Mouse (Mus musculus) megakaryocyte, embryonic 14.5 days (primary cell): Measurements from ENCODE around the gene Greb1.

ENCODE experiments used
- FLI1 ChIP-seq: IDR thresholded peaks from 2 replicates; pipeline ENCODE4 v1.6.1; 2012; ENCODE audit warnings: low read length, inconsistent platforms, mixed read lengths
- GATA1 ChIP-seq: IDR thresholded peaks from 3 replicates; pipeline ENCODE4 v1.6.1; 2012; ENCODE audit warnings: mixed read lengths, low read length, inconsistent platforms, borderline replicate concordance

DNA sequence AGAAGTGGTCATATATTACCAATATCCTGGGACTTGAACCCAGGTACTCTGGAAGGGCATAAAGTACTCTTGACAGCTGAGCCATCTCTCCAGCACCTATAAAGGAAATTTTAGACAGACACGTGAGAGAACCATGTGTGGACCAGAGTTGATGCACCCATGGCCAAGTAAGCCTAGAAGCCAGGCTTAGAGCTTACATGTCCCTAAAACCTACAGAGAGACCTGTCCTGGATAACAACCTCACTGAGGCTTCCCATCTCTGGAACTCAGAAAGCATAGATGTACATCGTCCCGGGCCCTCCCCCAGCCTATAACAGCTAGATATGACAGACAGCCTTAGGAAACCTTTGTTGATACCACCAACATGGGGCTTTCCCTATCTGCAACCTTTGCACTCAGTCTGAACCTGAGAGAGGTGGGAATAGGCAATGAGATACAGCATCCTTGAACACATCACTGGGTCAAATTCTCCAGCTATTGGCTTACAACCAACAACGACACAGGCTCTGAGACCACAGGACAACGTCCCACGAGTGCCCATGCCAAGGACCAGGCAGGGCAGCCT is 31.0 kb downstream of the Greb1 start:
- no peak for TF ChIP-seq GATA1
- TF ChIP-seq FLI1 = no peak
